Mouse (Mus musculus) embryonic stem cell, embryonic (primary cell): ENCODE results near the gene Coro2a.
"Not testable (repeated sequence)": the region's sequence is repeated elsewhere in the genome, so short reads cannot be mapped to it uniquely, and the experiment has no call there.

Source experiments
- CTCF ChIA-PET, 4 experiments: fragments of 300-600 bp in 2 of 4; fragments of 350-600 bp in 2 of 4; sonication (Branson Sonifier 250); formaldehyde crosslinking; loops; one replicate each; lab custom pipeline; 2022; ENCODE audit warnings: inconsistent platforms in 2 of 4; lab: Charles Lee
- POLR2A ChIA-PET, 4 experiments: fragments of 300-600 bp in 2 of 4; fragments of 350-600 bp in 2 of 4; sonication (Branson Sonifier 250); formaldehyde crosslinking; loops; one replicate each; lab custom pipeline; 2022; ENCODE audit warnings: antibody characterized with exemption in 4 of 4, inconsistent platforms in 1 of 4; lab: Charles Lee

Gene Coro2a

DNA sequence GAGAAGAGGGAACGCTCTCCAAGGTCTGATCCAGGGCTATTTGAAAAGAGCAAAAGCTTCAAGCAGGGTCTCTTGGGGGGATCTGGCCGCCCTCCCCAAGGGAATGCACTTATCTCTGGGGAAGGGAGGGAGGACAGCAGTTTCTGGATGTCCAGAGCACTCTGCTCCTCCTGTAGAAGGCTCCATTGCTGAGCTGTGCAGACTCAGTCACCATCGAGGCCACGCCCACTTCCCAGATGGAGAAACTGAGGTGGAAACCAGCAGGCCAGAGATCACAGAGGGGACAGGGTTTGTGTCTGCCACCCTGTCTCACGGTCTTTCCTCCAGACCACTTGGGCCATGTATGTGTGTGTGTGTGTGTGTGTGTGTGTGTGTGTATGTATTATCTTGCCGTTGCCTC is 3.0 kb downstream of the Coro2a start:
- POLR2A ChIA-PET: interaction anchor here in 1 of 4 experiments (1.4 kb wide), 1 partner anchor 35 kb away, joined by 3 read pairs; no protein-coding TSS in a partner anchor

DNA sequence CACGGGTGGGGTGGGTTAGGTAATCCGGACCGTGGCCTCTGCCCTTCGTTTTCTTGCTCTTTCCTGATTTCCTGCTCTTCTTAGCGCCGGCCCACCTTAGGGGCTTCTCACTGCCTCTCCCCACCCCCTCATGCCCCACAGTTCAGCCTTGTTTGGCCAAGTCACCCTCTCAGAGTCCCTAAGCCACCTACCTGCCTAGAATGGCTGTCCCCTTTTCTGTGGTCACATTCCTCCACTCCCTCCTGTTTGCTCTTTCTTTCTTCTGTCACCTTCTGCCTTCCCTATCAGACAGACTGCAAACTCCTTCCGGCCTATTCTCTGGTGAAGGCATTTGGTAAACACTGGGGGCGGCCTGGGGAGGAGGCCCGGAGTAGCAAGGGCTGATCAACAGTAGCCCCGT is 3.9 kb downstream of the Coro2a start:
- ChIA-PET CTCF (no interaction called here), POLR2A (interaction anchor here in 1 of 4 experiments (1.6 kb wide), 1 partner anchor 78 kb away, joined by 3 read pairs; no protein-coding TSS in a partner anchor)

More for the DNA sequence above, 3.0 kb downstream of the Coro2a start:
- CTCF ChIA-PET: interaction anchor here in 1 of 4 experiments (0.6 to 1.0 kb wide), 5 partner anchors 9 to 721 kb away, joined by 3 to 7 read pairs (median 3); no protein-coding TSS in a partner anchor

DNA sequence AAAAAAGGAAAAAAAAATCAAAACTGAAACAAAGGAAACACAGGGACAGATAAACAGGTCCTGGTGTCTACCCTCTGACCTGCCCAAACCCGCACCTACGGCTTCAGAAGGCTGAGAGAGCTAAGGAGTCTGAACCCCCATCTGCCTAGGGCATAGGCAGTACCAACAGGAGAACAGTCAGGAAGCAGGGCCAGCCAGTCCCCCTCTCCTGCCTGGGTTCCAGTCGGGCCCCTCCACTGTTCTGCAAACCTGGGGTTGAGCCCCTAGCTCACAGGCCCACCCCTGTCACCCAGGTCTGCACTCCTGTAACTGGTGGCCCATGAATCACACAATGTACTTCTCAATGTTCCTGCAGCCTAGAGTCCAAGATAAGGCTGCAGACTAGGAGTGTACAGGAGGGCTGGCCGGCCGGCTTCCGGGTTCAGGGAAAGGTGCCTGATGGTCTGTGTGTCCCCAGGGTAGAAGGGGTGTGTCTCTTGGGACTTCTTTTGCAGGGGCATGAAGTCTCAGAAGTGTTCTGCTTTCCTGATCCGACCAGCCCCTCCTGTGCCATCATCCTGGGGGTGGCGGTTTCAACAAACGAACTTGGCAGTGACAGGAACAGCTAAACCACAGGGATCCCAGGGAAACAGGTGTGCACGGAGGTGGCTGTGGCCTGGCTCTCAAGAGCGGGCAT is 4.6 kb downstream of the Coro2a start:
- ChIA-PET CTCF (interaction anchor here in 2 of 4 experiments (0.6 to 1.5 kb wide), 2 partner anchors 14 to 60 kb away, joined by 3 to 6 read pairs; no protein-coding TSS in a partner anchor), POLR2A (interaction anchor here in 1 of 4 experiments (1.6 kb wide), 1 partner anchor 78 kb away, joined by 3 read pairs; no protein-coding TSS in a partner anchor)

DNA sequence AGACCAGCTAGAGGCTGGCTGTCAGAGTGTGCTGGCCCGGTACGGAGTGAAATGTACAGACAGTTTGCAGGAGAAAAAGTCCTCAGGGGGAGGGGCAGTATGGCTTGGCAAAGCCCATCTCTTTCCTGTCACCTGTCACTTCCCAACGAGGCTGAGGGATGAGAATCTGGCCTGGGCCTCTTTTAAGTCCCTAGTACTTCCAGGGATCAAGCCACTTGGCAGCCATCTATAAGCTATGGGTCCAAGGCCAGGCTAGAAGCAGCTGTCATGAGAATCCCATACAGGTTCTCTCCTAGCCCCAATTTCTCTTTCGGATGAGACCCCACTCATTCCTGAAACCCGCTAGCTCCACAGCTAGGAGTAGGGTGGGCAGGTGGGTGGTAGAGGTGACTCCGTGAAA is 5.6 kb downstream of the Coro2a start:
- CTCF ChIA-PET: interaction anchor here in 1 of 4 experiments (1.5 kb wide), 1 partner anchor 15 kb away, joined by 6 read pairs; no protein-coding TSS in a partner anchor

DNA sequence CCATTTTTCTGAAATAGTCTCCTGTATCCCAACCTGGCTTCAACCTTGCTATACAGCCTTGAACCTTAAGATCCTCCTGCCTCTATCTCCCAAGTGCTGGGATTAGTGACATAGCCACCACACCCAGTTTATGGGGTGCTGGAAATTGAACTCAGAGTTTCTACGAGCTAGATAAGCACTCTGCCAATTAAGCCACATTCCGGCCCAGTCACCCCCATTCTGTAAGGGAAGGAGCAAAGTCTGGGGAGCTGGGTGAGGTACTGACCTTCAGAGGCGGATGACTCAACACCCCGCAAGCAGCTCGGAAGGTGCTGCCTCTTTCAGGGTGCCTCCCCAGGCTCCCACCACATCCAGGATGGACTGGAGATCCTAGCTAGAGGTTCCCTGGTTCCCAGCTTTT is 7.9 kb downstream of the Coro2a start:
- ChIA-PET CTCF (interaction anchor here (0.6 to 0.7 kb wide), 5 partner anchors 17 to 408 kb away, joined by 4 to 11 read pairs (median 5); no protein-coding TSS in a partner anchor), POLR2A (no interaction called here)

More for the DNA sequence above, 5.6 kb downstream of the Coro2a start:
- POLR2A ChIA-PET: no interaction called here

DNA sequence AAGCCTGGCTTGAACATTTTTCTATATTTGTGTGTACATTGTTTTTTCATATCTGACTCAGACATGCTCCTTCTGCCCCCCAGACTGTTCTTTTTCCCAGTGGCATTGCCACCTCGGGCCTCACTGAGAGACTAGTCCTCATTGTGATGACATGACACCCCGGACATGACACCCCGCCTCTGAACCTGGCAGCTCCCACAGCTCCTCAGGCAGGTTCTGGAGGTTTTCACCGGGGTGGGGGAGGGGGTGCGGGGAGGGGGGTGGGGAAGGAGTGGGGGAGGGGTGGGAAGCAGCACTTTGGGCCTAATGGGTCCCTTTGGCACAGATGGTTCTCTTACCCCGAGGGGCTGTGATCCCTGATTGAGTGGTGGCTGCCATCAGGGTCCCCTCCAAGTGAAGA is 8.5 kb downstream of the Coro2a start:
- POLR2A ChIA-PET: interaction anchor here in 1 of 4 experiments (0.5 to 0.6 kb wide), 2 partner anchors 32 to 77 kb away, joined by 3 read pairs; no protein-coding TSS in a partner anchor
- CTCF ChIA-PET: no interaction called here

DNA sequence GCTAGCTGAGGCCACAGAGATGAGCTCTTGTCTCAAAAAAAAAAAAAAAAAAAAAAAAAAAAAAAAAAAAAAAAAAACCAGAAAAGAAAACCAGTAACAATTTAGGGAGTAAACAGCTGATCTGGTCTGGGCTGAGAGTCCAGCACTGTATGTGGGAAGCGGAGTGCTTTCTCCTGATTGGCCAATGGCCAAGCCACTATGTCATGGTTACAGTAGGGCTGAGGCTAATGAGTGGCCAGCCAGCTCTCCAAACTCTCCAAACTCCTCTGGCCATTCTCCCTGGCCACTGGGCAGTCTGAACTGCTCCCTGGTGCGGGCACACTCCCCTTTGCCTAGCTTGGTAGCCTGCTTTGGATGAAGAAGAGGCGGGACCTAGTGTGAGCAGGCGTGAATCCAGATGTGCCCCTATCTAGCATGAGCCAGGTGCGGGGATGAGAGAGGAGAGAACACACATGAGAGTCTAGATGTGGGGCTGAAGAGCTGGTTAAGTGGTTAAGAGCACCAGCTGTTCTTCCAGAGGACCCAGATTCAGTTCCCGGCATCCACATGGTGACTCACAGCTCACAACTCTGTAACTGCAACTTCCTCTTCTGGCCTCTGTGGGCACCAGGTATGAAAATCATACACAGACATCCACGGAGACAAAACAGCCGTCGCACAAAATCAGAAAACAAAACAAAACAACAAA is 10.0 kb downstream of the Coro2a start:
- ChIA-PET POLR2A (interaction anchor here in 2 of 4 experiments (0.9 to 1.2 kb wide), 3 partner anchors 10 to 26 kb away, joined by 3 read pairs; partner anchors contain the start of gene Coro2a (in 1 of the 2)), CTCF (interaction anchor here in 3 of 4 experiments (0.6 to 1.8 kb wide), 9 partner anchors 10 to 1460 kb away, joined by 3 to 17 read pairs (median 5); partner anchors contain the start of gene Coro2a (in 3 of the 3))

DNA sequence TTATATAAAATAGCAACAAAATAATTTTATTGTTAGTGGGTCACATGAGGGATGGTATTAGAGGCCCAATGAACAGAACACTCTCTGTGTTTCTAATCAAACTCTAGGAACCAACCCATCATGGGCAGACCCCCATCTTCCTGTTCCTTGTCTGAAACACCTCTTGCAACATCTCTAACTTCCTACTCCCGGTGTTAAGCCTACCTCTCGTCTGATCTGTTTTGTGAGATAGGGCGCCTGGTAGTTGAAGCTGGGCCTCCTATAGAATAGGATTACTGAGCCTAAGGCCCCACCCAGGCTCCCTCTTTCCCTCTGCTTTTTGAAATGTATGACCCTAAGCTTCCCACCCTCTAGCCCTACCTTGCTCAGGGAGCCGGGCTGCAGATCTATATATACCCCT is 11.2 kb downstream of the Coro2a start:
- POLR2A ChIA-PET: interaction anchor here in 1 of 4 experiments (0.9 kb wide), 1 partner anchor 21 kb away, joined by 3 read pairs; no protein-coding TSS in a partner anchor
- CTCF ChIA-PET: interaction anchor here in 1 of 4 experiments (1.3 kb wide), 1 partner anchor 20 kb away, joined by 4 read pairs; no protein-coding TSS in a partner anchor

DNA sequence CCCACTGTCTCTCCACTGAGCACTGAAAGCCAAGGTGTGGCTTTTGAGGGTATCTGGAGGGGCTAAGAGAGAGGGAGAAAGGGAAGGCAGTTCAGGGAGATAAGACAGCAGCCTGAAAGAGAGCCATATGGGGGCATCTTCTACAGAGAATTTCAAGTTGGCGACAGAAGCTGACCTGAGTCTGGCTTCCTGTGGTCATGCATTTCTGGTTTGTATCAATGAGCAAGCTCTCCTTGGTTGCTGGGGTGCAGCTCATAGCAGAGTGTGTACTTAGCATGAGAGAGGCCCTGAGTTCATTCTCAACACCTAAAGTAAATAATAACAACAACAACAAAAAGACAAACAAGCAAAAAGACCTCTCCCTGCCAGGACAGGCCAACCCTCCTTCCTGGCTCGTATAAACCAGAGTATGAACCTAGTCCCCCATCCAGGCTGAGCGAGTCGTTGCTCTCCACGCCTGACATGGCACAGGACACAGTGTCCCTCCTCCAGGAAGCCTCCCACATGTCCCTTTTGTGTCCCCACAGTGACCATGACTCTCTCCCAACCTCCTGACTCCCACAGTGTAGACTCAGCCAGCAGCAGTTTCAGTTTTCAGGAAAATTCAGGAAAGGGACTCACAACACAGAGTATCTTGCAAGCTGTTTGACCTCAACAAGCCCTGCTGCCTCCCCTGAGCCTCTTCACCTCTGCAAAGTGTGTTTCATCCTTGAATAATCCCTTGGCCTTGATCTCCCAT is 11.9 kb downstream of the Coro2a start:
- ChIA-PET CTCF (interaction anchor here in 2 of 4 experiments (0.5 to 0.6 kb wide), 2 partner anchors 235 to 785 kb away, joined by 3 to 4 read pairs; no protein-coding TSS in a partner anchor), POLR2A (interaction anchor here in 1 of 4 experiments (0.6 kb wide), 1 partner anchor 26 kb away, joined by 3 read pairs; no protein-coding TSS in a partner anchor)

DNA sequence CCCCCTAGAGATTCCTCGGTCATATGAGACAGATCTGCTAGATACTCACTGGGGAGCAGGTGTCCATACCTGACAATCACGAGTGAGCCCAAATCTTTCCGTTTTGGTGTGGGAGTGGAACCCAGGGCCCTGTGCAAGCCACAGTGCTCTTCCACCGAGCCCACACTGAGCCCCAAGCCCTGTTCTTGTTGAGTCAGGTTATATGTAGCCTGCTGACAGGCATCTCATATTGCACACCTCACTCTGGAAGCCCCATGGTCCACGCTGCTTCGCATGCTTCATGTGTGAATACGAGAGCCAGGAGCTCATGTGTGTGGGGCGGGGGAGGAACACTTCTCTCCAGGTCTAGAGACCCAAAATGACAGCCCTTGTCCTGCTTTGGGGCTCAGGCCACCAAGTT is 12.9 kb downstream of the Coro2a start:
- ChIA-PET CTCF (interaction anchor here in 3 of 4 experiments (0.6 kb wide), 4 partner anchors 21 to 786 kb away, joined by 3 read pairs; no protein-coding TSS in a partner anchor), POLR2A (interaction anchor here in 1 of 4 experiments (0.6 kb wide), 1 partner anchor 25 kb away, joined by 3 read pairs; no protein-coding TSS in a partner anchor)

DNA sequence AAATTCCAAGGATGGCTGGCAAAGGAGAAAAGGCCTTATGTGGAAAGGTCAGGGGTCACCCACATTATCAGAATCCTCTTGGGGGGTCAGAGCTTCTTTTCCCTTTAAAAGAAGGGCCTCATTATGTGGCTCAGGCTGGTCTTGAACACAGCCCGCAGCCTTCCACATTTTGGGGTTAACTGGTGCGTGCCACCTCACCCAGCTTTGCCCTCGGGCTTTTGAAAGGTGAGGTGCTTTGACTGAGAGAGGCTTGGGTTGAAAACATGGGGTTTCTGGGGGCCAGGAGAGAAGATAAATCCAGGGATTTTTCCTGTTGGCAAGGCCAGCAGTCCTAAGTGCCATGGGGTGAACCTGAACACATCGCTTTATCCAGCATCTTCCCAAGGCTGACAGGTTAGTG is 15.5 kb downstream of the Coro2a start:
- ChIA-PET CTCF (interaction anchor here in 1 of 4 experiments (0.5 kb wide), 1 partner anchor 17 kb away, joined by 5 read pairs; no protein-coding TSS in a partner anchor), POLR2A (no interaction called here)

DNA sequence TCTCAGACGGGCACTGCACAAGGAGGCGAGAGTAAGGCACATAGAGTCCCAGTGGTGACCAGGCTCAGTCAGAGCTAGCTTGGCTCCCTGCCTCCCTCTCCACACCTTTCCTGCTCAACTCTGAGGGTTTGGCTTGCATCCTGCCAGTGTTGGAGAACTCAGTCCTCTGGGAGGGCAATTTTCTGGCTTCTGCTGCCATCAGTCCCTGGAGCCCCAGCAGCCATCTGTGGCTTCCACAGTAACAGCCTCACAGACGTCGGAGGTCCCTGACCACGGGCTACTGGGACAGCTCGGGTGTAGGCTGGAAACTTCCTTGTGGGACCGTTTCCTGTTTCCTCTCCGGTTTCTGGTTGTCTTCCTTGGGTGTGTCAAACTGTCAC is 16.2 kb downstream of the Coro2a start:
- CTCF ChIA-PET: interaction anchor here in 1 of 4 experiments (1.0 kb wide), 1 partner anchor 16 kb away, joined by 4 read pairs; the partner anchor contains the start of gene Coro2a
- POLR2A ChIA-PET: interaction anchor here in 1 of 4 experiments (0.6 kb wide), 1 partner anchor 105 kb away, joined by 4 read pairs; no protein-coding TSS in a partner anchor

DNA sequence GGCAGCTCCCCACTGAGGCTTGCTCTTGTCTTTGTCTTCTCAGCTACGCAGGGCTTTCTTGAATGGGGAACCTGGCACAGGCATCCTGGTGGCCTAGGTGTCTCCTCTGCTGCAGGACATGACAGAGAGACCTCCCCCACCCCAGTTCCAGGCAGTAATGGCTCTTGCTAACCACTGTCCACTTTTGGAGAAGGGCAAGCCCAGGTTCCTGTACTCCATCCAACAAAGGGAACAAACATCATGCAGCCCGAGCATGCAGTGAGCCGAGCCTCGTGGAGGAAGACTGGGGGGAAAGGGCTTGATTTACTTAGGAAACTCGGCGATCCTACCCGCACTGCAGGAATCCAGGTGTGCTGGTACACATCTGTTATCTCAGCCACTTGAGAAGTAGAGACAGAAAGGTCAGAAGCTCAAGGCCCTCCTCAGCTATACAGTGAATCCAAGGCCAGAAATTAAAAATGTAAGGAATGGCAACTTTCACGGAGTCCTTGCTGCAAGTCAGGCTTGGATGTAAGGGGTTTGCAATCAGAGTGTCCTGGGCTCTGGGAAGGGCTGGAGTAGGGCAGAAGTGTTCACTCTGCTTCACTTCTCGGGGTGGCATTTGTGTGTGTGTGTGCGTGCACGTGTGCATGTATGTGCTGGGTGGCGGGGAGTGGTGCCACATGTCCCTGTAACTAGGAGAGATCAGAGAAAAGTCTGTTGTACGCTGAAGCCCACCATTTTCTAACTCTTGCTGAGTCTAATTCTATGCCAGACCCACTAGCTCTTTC is 16.8 kb downstream of the Coro2a start:
- POLR2A ChIA-PET: interaction anchor here in 2 of 4 experiments (0.6 to 0.8 kb wide), 2 partner anchors 10 to 104 kb away, joined by 3 to 4 read pairs; no protein-coding TSS in a partner anchor

DNA sequence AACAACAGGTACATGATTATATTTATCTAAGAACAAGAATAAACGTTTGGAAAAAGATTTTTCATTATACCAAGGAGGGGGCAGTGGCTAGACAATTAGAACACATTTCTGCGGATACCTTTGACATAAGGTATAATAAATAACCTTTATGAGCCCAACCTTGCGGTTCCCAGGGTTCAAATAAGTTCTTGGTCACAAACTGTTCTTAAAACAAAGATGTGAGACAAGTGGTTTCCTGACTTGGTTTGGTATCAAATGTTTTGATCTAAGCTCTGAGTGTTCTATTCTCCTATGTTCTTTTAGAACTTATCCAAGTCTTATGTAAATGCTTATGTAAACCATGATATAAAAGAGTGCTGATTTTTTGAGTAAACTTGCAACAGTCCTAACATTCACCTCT is 17.5 kb downstream of the Coro2a start:
- CTCF ChIA-PET: not testable (repeated sequence)

More for the DNA sequence above, 16.8 kb downstream of the Coro2a start:
- CTCF ChIA-PET: interaction anchor here in 2 of 4 experiments (0.6 to 1.0 kb wide), 2 partner anchors 17 to 81 kb away, joined by 4 to 7 read pairs; partner anchors contain the start of gene Coro2a (in 1 of the 2)

DNA sequence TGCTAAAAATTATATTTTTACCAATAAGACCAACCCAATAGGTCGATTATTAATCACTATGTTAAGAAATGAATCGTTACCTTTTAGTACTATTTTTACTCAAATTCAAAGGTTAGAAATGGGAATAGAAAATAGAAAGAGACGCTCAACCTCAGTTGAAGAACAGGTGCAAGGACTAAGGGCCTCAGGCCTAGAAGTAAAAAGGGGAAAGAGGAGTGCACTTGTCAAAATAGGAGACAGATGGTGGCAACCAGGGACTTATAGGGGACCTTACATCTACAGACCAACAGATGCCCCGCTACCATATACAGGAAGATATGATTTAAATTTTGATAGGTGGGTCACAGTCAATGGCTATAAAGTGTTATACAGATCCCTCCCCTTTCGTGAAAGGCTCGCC is 17.9 kb downstream of the Coro2a start:
- POLR2A ChIA-PET, CTCF ChIA-PET: not testable (repeated sequence)

More for the DNA sequence above, 17.5 kb downstream of the Coro2a start:
- POLR2A ChIA-PET: interaction anchor here in 1 of 4 experiments (0.8 kb wide), 1 partner anchor 10 kb away, joined by 3 read pairs; no protein-coding TSS in a partner anchor

DNA sequence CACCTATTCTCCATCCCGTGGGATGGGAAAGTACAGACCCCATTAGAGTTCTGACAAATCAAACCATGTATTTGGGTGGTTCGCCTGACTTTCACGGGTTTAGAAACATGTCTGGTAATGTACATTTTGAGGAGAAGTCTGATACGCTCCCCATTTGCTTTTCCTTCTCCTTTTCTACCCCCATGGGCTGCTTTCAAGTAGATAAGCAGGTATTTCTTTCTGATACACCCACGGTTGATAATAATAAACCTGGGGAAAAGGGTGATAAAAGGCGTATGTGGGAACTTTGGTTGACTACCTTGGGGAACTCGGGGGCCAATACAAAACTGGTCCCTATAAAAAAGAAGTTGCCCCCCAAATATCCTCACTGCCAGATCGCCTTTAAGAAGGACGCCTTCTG is 20.0 kb downstream of the Coro2a start:
- POLR2A ChIA-PET, CTCF ChIA-PET: not testable (repeated sequence)

DNA sequence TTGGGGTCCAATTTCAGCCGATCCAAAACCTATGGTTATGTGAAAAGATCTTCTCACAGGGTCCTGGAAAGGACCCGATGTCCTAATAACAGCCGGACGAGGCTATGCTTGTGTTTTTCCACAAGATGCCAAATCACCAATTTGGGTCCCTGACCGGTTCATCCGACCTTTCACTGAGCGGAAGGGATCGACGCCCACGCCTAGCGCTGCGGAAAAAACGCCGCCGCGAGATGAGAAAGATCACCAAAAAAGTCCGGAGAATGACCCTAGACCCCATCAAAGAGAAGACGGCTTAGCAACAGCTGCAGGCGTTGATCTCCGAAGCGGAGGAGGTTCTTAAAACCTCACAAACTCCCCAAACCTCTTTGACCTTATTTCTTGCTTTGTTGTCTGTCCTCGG is 20.4 kb downstream of the Coro2a start:
- CTCF ChIA-PET, POLR2A ChIA-PET: not testable (repeated sequence)
